Mouse (Mus musculus): ENCODE results near the gene Gcfc2. TPM values are rescaled to one million over a fixed set of nuclear protein-coding genes. Genes with fewer than 3 reads are reported as not detected.
A peak's percentile ranks its signal among the peaks of the same experiment; 100 is the strongest.

Gene Gcfc2
- 6.4 and 8.0 TPM in 2 replicates for total RNA-seq (2015)
- total RNA-seq (2017): 11.4 and 16.7 TPM in 2 replicates

DNA sequence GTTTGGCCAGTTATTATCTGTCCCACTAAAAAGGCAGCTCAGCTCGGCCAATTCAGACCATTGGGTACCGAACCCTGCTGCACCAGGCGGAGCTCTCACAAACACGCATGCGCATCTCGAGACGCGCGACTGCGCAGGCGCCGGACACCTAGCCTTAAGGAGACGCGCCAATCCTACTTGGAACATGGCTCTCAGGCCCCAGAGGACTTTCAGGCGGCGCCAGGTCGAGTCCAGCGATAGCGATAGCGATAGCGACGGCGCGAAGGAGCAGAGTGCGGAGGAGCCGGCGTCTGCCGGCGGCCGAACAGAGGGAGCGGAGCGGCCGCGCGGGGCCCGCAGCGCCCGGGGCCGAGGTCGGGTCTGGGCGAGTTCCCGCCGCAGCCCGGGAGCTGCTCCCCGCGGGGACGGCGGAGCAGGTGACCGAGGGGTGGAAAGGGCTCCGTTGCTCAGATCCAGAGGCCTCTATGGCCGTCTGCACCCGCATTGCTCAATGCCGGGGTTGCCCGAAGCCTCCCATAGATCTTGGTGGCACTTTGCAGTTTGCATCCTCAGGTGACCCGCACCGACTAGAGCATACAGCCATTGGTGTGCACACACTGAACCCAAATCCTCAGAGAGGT lies at the start of gene Gcfc2:
Gcfc2 (plus strand) TSS at position 147 of the 620 bp plus-strand sequence.
- peak; percentile 88 for ATAC-seq (ENCODE audit: poor library complexity, severe bottlenecking)

DNA sequence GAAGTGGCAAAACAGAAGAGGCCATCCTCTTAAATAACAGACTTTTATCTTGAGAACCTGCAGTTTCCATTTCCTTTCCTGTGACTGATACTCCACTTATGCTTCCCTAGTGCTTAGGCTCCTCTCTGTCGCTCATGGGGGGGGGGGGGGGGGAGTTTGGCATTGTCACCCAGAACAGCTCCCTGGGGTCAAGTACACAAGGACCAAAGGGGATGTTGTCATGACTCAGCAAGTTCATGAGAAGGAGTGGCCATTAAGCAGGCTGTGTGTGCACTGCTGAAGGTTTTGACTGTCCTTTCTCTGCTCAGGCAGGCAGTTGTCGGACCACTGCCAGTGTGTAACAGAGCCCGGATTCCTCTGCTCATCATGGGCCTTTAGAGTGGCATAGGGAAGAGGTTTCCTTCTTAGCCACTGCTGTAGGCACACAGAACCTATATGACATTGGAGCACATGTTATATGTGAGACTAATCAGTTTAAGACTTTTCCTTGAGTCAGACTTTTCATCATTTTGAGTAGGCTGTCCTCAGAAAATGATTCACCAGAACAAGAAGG lies 27.7 kb upstream of the Gcfc2 start:
- no peak for ATAC-seq (ENCODE audit: poor library complexity, severe bottlenecking)

DNA sequence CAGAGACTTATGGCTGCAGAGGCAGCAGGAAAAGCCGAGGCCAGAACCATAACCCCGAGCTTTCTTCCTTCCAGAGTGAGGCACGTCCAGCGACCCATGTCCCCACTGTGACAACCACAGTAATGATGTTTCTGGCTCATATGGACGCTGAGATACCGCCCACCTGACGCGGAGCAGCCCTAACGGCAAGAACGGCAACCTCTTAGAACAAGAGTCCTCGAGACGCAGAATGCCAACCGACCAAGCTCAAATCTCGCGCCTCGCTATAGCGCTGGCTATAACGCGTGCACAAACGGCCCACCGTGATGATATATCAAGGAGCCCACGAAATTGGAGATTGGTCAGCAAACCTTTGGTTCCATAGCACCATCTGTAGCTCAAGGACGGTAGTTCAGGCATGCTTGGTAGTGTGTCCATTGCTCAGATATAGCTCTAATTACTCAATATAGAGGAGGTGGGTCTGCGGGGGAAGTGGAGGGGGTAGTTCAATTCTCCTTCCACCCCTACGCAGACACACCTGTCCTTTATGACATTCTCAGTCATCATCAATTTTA lies 13.1 kb upstream of the Gcfc2 start:
- ATAC-seq (ENCODE audit: poor library complexity, severe bottlenecking): no peak

DNA sequence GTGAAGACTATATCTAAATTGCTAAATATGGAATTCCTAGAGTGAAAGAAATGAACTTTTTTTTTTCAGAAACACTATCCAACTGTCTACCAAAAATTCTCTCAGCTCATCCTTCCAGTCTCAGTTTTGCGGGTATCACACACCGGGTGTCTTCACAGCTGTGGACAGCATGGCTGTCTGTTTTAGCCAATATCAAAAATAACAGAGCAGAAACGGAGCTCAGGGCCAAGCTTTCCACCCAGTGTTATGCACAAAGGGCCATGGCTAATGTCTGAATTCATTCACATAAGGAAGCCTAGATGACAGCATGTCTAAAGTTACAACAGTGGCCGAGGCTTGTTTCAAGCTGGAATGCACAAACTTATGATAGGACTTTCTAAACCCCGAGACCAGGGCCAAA lies 12.2 kb upstream of the Gcfc2 start:
- ATAC-seq (ENCODE audit: poor library complexity, severe bottlenecking): no peak

DNA sequence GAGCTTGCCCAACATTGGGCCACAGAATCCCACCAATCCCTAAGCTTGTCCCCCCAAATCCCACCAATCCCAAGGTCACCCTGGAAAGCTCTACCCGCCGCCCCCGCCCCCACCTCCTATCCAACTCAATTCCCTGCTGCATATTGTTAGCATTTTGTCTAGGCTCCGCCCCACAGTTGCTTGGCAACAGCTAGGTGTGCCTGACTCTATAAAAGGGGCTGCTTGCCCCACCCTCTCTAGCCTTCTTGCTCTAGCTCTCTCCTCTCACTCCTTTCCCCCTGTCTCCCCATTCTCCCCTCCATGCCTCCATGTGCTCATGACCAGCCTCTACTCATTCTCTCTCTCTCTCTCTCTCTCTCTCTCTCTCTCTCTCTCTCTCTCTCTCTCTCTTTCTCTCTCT lies 11.8 kb upstream of the Gcfc2 start:
- no peak for ATAC-seq (ENCODE audit: poor library complexity, severe bottlenecking)

DNA sequence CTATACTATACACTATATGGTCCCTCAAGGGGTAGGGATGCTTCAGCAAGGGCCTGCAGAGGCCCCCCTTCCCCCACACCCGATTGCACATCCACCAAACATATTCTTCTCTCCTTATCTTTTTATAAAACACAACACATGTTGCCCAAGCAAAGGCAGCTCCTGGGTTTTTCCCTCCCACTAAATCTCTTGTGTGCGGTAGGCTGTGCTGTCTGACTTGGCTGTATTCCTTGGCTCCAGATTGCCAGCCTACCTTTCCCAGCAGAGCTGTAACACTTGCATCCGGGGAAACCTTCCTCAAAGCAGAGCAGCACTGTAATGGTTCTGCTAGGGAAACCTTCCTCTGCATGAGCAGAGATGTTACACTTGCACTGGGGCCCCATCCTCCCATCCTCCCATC lies 11.3 kb upstream of the Gcfc2 start:
- no peak for ATAC-seq (ENCODE audit: poor library complexity, severe bottlenecking)

DNA sequence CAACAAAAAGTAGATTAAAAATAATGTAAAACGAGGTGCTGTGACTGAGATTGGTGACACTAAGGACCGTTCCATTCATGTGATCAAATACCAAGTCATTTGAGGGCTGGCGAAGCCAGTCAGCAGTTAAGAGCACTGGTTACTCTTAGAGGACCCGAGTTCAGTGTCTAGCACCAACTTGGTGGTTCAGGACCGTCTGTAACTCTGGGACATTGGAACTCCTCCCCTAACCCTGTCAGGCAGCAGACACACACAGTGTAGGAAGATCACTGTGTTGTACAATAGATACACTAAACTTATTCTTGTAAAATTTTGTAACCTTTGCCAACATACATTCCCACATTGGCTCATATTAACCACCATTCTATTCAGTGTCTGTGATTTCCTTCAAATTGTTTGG lies 835 bp downstream of the Gcfc2 start:
- ATAC-seq (ENCODE audit: poor library complexity, severe bottlenecking): no peak

DNA sequence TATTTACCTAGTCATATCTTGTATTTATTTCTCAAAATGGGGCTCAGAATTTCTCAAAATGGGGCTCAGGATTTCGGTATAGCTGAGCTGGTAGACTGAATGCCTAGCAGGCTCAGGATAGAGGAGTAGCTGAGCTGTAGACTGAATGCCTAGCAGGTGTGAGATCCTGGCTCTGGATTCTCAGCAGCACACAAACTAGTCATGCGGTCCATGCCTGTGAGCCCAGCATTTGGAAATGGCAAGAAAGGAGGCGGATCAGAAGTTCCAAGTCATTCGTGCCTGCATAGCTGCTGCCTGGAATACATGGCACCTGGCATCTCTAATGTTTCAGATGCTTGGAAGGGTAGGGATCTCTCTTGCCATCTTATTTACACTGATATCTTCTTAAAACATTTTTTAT lies 5.9 kb downstream of the Gcfc2 start:
- ATAC-seq (ENCODE audit: poor library complexity, severe bottlenecking): no peak

DNA sequence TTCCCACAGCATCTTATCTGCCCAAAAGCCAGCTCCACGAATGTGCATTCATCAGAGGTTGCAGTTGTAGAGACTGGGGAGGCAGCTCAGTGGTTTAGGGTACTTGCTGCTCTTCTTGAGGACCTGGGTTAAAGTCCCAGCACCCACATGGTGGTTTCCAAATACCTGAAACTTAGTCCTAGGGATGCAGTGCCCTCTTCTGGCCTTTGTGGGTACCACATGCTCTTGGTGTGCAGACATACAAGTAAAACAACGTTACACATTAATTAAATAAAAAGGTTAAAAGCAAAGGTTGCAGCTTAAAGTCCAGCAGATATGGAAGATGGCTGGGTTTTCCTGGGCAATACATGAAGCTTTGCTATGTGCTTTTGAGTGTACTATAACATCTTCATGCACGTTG lies 9.8 kb downstream of the Gcfc2 start:
- ATAC-seq (ENCODE audit: poor library complexity, severe bottlenecking): no peak

DNA sequence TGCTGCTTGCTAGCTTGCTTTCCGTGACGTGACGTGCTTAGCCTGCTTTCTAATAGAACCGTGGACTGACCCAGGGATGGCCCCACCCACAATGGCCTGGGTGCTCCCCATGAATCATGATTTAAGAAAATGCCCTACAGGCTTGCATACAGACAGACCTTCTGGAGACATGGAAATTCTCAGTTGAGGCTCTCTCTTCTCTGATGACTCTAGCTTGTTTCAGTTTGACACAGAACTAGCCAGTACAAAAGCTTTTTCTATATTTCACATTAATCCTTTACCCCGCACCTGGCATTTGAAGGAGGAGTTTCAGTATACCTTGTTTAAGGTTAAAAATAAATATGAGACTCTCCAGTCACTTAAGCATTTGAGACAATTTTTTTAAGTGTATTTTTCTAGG lies 18.2 kb downstream of the Gcfc2 start:
- ATAC-seq (ENCODE audit: poor library complexity, severe bottlenecking): no peak

DNA sequence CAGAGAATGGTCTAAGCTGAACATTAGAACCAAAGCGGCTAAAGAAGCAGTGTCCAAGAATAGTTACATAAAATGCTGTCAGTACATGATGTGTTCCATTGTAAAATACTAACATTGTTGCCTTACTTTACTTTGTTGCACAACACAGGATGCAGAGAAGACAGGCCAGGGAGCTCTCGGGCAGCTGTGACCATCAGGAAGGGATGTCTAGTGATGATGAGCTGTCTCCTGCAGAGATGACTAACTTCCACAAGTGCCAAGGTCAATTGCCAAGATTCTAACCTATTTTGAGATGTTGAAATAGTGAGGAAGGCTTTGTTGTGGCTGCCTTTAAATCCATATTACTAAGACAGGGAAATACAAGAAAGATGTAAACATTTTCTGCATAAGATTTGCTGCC lies 19.8 kb downstream of the Gcfc2 start:
- ATAC-seq (ENCODE audit: poor library complexity, severe bottlenecking): no peak

DNA sequence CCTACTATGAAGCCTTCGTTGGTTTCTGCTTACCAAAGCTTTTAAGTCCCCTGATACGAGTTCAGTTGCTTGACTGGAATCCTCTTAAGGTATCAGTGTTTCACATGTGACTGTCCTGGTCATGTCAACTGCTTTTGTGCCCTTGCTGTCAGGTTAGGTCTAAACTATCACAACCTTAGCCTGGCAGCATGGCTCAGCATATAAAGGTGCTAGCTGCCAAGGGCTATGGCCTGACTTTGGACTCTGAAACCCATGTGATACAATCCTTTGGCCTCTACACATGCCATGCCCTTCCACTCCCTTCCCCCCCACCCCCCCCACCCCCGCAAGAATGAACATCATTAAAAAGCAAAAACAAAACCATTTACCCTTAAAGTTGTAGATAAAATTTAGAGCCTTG lies 21.0 kb downstream of the Gcfc2 start:
- no peak for ATAC-seq (ENCODE audit: poor library complexity, severe bottlenecking)

DNA sequence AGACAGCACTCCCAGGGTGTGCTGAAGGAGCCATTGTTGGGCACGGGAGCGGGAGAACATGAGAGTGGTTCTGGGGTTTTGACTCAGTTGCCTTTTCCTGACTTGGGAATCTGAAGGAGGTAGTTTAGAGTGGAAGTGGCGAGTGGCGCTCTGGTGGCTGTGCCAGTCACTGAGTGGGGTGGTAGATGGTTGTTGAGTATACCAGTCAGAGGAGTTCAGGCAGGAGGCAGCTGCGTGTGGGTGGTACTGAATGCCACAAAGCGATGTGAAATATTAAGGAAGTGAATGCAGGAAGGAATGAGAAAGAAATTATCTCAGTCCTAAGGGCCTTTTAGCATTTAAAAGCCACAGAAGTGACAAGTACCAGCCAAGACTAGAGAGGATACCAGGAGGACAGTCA lies 23.4 kb downstream of the Gcfc2 start:
- ATAC-seq (ENCODE audit: poor library complexity, severe bottlenecking): no peak

DNA sequence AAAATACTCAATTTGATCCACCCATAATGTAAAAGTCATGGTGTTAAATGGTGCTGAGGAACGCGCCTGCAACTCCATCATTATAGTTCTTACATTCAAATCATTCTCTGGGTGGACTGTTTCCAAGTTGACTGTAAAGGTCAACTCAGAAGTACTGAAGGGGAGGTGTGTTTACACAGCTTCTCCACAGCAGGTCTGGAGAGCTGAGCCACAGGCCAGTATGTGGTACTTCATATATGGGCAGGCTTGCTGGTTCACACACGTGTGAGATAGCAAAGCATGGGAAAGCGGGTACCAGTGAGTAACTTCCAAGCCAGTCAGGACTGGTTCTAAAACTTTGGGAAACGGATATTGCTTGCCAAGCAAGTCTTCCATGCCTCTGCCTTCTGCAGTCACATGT lies 31.7 kb downstream of the Gcfc2 start:
- no peak for ATAC-seq (ENCODE audit: poor library complexity, severe bottlenecking)

DNA sequence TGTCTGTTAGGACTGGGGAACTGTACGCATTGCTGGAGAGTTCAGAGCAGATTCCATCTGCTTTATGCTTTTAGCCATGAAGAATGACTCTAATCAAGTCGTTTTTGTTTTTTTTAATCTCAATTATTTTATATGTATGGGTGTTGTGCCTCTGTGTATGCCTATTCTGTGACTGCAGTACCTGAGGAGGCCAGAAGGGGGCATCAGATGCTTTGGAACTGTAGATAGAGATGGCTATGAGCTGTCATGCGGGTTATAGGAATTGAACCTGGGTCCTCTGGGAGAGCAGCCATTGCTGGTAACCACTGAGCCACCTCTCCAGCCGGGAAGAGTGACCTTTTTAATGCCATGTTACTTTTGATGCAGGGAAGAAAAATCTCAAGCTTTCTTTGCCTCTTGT lies 32.9 kb downstream of the Gcfc2 start:
- ATAC-seq (ENCODE audit: poor library complexity, severe bottlenecking): no peak

DNA sequence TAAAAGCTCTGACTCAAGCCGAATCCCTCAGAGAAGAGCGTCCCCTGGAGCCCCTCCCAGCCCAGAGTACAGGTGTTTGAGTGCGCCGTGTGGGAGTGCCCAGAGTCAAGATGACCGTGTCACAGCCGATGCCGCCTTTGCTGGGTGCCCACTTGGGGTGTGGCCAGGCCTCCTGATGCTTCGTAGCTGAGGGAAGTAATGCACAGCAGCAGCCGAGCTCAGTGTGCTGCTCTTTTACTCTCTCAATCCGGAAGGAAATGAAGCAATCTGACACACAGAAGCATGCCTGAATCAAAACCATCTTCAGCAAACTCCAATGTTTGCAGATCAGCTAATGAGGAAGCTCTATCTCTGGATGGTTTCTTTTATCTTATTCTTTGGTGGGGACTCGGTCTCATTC lies 34.5 kb downstream of the Gcfc2 start:
- peak; percentile 88 for ATAC-seq (ENCODE audit: poor library complexity, severe bottlenecking)

DNA sequence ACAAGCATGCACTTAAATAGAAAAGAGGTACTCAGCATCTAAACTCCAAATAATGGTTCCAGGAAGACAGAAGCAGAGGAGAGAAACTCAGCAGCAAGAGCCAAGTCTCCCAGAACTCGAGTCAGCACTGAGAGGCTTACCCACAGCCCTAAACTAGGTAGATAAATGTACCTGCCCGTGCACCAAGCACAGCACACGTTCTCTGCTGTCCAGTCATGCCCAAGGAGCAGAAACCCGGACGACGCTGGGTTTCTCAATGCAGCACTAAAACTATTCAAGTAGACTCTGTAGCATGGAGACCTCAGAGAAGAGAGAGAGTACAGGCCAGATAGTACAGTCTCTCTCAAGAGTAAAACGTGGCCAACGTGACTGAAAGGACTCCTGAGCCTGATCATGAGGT lies 36.4 kb downstream of the Gcfc2 start:
- no peak for ATAC-seq (ENCODE audit: poor library complexity, severe bottlenecking)

DNA sequence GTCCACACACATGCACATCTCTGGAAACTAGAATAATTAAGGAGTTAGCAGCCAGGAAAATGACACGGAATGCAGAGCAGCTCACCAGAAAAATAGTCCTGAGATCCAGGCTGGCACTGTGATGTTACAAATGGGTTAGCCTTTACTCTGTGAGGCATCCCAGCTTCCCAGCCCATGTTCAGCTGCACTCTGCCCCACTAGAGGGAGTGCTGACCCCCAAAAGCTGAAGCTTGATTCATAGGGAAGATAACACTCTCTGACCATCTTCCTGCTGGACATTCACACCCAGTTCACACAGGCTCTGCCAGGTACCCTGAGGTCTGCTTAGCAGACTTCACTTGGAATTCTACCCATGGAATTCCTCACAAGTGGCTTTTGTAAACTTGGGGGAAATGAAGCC lies 36.8 kb downstream of the Gcfc2 start:
- ATAC-seq (ENCODE audit: poor library complexity, severe bottlenecking): no peak

DNA sequence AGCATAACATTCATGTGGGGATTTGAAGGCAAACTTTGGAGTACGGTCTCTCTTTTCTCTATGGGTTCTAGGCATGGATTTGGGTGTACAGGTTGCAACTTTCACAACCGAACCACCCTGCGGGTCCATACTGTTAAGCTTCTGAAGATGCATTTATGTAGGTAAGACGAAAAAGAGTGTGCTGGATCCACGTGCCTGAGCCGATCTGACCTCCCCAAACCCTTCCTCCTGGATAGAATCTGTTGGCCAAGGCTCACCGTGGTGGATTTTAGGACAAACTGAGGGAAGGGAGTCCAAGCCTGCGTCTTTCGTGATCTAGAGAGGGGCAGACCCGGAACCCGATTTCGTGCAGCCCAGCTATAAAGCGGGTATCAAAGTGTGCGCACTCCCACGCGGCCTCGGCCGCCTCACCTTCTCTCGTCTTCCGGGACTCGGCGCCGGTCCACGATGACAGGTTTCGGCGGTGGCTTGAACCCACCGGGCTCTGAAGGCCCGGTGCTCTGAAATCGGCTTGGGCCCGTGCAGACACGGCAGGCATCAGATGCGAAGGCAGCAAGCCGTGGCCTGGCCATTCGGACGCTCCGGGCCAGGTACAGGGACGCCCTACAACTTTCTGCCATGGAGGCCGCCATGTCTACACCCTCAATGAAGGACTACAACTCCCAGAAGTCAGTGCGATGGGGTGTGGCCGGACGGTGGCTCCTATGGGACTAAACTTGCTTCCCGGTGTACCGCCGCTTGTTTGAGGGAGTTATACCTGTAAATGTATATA lies 42.0 kb downstream of the Gcfc2 start, which contains the start of gene Mrpl19:
Mrpl19 (minus strand) TSS at position 663 of the 772 bp plus-strand sequence.
- peak; percentile 98 for ATAC-seq (ENCODE audit: poor library complexity, severe bottlenecking)

DNA sequence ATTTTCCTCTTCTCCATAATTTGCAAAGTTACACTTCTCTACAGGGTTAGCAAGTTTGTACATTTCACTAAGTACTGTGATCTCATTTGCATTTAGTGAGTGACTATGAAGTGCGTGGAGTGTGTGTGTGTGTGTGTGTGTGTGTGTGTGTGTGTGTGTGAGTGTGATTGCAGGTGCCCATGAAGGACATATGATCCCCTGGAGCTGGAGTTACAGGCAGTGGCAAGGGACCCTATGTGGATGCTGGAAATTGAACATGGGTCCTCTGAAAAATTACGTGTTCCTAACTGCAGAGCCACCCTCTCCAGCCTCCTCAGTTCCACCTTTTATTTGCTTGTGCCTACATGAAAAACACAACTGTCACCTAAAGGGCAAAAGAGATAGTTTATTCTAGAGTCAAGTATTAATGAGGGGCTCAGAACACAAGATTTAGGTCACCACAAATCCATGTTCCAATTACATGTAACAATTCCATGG lies 42.6 kb downstream of the Gcfc2 start:
- no peak; the same call in 1 of the 2 replicates for ATAC-seq (ENCODE audit: poor library complexity, severe bottlenecking)

DNA sequence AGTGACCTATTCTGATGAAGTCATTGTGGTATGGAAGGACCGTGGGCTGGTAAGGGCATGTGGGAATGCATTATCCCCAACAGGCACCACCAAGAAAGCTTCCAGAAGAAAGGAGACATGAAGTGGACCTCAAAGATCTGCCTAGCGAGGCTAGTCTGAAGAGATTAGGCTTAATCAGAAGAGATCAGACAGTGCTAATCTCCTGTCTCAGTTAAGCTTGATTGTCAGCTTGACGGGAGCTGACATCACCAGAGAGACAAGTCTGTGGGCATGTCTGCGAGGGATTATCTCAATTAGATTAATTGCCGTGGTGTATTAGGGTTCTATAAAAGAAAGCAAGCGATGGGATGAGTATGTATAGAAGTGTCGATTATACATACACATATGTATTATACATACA lies 47.7 kb downstream of the Gcfc2 start:
- ATAC-seq (ENCODE audit: poor library complexity, severe bottlenecking): no peak

DNA sequence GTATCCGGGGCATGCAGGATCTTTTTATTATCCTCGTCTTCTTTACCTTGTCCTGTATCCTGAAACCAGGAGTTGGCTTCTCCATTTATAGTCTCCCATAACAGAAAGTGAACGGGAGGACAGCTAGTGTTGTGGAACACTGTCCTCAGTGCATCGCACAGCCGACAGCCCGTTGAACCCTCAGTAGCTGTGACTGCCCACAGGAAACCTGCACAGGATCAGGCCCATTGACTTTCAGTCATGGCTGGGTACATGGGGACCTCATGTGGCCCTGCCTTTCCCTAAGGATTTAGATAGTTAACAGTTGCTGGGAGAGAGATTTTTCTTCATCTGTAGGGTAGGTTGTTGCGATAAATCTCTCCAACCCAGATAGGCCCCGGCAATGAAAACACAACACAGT lies 49.1 kb downstream of the Gcfc2 start:
- ATAC-seq (ENCODE audit: poor library complexity, severe bottlenecking): no peak

Data from megakaryocyte, adult 5-6 weeks (primary cell).